Mouse (Mus musculus) cortical plate, adult 2 months (tissue): Measurements from ENCODE around the gene Cacng6.

Experiments used
- CTCF ChIP-seq: fragments of 200-500 bp; IDR thresholded peaks from 2 replicates; pipeline ENCODE4 v1.5.1; 2011; ENCODE audit warnings: mild to moderate bottlenecking, control low read depth, low read length; ENCODE audit not compliant: insufficient read depth; ENCODE audit errors: extremely low read depth
- POLR2A ChIP-seq: fragments of 200-500 bp; IDR thresholded peaks from 2 replicates; pipeline ENCODE4 v1.6.1; 2011; ENCODE audit warnings: mild to moderate bottlenecking, low read length, control low read depth; ENCODE audit not compliant: insufficient read depth; ENCODE audit errors: extremely low read depth

DNA sequence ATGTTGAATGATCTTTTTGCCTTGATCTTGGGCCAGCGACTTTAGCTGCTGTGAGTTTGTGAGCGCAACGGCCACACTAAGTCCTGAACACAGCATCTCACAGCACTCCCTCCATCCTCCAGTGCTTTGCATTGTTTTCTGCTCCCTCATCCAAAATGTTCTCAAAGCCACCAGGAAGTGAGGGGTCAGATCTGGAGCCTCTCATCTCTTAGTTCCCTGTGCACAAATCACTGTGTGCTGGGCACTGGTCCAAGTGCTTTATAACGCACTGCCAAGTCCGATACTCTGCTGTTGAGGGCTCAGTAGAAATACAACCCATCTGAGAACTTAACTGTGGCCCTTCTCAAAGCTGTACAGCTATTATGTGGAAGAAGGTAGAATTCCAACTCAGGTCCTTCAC, 13.9 kb downstream of the Cacng6 start:
- no peak for TF ChIP-seq CTCF
- no peak for TF ChIP-seq POLR2A
